Mouse (Mus musculus) retina, postnatal 7 days (tissue): ENCODE data around the gene Lrrk1.

Source experiments
- DNase-seq: peaks from one replicate; pipeline ENCODE4 v3.0.0-alpha.2; 2012; ENCODE audit warnings: low read depth, low spot score

Gene Lrrk1

DNA sequence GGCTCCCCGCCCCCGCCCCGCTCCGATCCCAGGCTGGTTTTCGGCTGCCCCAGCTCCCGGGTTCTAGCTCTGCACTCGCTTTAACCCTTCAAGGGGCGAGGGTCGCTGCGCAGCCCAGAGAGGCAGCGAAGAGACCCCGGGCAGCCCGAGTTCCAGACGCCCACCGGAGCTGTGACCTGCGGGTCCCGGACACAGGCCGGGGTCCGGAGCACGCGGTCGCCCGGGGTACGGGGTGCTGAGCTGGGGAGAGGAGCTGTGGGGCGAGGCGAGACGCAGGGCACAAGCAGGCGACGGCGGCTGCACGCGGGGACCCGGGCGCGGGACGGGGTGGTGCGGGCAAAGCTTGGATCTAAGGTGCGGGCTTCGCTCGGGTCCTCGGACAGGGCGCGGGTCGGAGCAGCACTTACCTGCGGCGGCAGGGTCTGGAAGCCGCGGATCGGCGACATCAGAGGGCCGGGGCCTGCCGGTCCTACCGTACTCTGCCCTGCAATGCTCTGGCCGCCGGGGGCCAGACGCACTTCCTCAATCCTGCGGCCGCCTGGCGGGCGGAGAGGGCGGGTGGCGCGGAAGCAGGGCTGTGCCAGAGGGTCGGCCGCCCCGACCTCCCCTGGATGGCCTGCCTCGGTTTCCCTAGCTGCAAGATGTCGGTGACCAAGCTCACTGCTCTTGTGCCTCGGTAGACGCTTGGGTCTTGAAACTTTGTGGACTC lies at the start of gene Lrrk1:
TSS of gene Lrrk1 (minus strand) at position 538 of the 709 bp plus-strand sequence.
- no peak for DNase-seq

DNA sequence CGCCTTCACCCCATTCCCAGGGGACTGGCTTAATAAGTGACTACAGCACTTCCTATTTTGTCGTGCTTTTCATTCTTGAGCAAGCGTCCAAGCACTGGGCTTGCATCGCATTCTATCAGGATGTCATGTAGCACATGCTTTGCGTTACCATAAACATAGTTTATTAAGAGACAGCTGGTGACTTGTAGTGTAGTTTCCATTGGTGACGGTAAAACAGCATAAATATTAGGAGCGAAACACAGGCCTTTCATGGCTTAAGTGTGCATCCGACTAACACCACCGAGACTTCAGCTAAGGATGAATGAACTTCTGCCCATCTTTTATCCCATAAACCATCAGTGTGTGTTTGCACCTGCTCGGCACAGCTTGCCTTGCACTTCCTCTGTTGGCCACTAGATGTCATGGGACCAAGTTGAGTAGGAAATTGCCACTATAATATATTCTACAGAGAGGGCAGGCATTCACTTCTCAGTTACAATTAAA lies 46.3 kb upstream of the Lrrk1 start:
- peak; percentile 42 for DNase-seq

DNA sequence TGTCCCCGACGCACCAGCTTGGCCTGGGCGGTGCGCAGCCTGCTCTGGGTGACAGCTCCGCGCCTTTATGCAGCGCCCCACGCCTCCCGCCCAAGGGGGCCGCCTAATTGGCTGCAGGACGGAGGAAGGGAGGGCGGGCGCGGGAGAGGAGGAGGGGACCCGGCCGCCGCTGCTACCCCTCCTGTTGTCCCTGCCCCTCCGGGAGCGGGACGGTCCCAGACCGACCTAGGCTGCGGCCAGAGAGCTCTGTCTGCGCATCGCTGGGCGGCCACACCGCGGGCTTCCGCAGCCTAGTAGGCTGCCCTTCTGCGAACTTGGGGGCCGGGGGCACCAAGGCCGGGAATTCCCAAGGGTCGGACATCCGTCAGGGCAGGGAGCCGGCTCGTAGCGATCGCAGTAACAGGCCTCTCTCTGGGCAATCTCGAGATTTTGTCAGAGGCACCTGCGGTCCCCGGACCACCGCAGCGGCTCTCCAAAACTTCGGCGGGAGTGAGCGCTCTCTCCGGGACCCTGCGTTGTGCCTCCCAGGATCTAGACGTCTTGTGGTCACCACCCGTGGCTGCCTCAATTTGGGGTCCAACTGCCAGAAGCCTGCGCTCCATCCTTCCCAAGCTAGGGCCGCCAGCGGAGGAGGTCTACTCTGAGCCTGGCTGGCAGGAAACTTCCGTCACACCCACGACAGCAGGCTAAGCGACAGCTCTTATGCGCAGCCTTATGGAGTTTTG lies 39.4 kb upstream of the Lrrk1 start, which contains the start of gene Aldh1a3:
TSS of gene Aldh1a3 (minus strand) at position 81 of the 725 bp plus-strand sequence.
- no peak for DNase-seq

DNA sequence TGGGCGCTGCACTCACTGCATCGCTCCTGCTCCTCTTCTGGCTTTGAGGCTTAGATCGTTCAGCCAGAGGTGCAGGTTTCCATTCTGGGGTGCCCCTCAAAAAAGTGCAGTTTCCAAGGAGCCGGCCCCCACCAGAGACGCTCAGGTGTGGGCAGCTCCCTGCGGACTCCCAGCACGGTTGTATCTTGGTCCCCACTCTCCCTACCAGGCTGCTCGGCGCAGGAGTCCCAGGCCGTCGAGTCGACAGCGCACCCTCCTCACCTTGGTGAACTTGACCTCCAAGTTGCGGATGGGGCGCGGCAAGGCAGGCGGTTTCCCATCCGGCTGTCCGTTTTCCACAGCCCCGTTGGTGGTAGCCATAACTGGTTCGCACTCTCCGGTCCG lies 38.9 kb upstream of the Lrrk1 start:
- DNase-seq = no peak

DNA sequence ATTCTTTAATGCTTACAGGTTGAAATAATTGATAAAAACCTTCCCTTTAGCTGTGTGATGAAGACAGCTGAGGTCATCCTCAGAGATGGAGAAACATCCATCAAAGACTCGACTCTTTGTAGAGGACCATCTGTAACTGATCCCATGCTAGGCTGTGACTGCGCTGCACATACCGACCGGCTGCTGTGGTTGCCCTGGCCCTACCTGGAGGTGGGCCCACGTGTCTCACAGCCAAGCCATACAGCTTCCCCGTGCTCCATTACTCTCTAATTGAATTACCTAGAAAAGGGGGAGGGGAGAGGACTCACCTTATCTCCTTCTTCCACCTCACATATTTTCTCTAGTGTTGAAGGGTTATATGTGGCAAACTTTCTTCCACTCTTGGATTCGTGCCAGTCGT lies 33.8 kb upstream of the Lrrk1 start:
- no peak for DNase-seq

DNA sequence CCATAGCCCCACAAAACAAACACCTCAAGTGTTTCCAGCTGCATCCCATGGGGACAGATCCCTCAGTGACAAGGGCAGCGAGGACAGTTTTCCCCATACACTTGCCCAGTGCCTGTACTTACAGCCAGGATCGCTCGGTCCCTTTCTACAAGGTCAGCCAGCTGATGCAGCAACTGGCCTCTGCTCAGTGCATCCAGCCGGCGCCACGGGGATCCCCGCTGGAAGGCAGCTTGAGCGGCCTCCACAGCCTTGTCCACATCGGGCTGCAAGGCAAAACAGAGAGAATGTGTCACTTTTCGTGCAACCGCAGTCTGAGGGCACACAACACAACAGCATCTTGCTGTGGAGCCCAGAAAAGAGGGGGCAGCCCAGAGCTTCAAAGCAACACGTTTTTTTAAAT lies 30.8 kb upstream of the Lrrk1 start:
- DNase-seq = no peak

DNA sequence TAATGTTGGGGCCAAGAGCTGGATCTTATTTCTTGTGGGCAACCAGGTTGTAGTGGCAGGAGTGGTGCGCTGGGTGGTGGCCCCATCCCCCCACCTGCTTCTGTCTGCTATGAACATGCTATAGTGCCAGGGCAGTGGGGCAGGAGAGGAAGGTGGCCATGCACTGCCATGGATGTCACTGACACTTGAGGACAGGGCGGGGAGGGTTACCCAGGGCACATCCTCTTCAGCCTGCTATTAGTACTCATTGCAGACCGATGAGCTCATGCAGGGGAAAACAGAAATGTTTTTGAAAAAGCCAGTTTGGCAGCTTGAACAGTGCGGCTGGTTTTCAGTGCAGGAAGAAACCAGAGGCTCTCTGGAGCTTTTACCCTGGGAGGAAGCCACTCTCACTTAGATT lies 28.7 kb upstream of the Lrrk1 start:
- no peak for DNase-seq

DNA sequence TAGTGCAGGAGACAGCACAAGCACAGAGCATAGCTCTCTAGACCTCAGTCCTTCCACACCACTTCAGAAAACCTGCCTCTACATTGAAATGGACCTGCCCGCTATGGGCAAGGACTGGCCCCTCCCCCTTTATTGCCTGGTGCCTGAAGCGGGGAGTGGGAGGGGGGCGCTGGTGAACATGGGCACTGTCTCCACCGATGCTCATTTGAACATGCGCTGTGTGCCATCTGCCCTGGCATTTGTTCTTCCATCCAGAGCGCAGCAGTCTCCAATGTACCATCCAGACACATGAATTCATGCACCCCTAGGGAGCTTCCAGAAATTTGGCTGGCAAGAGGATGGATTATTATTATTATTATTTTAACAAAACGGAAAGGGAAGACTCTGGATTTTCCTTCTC lies 24.9 kb upstream of the Lrrk1 start:
- DNase-seq = no peak

DNA sequence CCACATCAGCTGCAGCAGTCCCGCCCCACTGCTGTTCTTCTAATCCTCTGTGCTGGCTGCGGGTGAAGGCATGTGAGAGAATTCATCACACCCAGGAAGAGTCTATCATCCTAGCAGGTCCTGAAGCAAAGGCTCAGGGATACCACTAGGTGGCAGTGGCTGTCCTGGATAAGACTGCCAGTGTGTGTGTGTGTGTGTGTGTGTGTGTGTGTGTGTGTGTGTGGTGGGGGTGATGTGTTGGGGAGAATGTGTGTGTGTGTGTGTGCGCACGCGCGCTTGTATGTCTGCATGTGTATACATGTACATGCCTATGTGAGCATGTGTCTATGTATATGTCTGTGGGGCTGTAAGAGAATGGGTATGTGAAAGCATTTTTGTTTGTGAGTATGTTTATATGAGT lies 21.3 kb upstream of the Lrrk1 start:
- DNase-seq = peak; percentile 28

DNA sequence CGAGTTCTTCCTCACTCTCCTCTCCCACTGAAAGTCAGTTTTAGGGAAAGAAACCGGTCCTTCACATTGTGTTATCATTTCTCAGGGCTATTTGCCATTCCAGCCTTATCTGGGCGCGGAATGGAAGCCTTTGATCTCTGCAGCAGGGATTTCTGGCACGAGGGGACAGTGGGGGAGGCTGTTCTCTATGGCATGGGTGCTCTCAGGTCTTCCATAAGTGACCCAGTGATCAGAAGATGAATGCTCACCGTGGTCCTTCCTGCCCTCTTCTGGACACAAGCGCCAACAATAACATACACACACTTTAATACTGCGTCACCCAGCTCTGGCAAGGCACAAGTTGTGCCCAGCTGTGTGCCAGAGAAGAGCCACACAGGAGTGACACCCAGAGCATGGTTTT lies 18.8 kb upstream of the Lrrk1 start:
- DNase-seq = no peak

DNA sequence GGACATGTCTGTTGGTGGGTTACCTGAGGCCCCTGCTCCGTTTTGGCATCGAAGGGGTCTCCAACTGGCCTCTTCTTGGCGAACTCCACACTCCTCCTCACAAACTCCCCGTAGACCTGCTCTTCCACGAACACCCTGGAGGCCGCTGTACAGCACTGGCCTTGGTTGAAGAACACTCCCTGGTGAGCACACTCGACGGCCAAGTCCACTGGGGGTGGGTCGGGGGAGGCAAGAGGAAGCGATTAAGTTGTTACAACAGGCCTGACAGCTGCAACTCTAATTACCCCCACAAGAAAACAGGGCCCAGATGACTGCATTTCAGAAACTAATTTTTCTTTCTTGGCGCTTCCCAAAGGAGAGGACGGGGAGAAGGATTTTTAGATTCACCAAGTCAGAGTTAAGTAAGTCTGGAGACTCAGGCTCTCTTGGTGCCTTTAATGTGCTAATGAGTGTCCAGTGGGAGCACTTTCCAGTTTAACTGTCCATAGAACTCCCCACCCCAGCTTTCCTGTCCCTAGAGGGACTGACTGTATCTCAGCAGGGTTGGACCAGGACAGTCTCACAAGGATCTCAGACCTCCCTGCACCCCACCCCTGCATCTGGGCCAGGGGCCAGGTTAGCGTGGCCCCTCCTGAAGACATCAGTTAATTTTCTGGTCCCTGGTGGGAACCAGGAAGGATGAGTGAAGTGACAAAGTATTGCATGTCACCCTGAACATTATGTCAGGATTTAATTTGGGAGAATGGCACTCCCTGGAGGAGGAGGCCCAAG lies 18.0 kb upstream of the Lrrk1 start:
- DNase-seq = no peak

DNA sequence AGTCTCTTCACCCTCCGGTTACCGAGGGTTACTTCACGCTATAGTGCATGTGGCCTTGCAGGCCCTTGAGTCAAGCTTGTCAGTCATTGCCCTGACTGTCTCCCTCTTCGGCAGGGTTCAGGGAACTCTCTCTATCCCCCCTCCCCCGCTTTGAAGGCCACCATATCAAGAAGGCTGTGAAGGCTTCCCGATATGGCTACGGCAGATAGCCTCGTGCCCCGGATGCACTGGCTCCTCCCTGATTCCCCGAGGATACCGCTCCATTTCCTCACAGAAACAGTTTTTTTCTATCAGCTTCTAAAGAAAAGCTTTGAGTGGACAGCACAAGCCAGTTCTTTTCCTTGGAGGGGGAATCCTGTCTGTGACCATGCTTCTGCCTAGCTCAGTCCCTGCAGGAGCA lies 17.4 kb upstream of the Lrrk1 start:
- no peak for DNase-seq

DNA sequence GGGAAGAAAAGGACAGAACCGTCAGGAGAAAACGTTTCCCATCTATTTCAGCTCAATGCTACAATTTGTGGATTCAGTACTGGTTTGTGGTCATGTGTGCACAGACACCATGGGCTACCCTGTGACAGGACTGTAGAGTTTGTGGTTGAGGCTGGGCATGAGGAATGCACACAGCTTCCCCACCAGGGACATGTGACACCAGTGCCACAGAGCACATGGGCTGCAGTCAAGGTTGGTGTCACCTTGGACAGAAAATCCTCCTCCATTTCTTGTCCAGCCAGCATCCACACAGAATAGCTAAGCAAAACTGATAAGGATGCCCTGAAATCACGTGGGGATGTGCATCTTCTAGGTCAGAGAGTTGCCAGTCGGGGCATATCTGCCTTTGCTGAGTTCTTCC lies 16.7 kb upstream of the Lrrk1 start:
- no peak for DNase-seq

DNA sequence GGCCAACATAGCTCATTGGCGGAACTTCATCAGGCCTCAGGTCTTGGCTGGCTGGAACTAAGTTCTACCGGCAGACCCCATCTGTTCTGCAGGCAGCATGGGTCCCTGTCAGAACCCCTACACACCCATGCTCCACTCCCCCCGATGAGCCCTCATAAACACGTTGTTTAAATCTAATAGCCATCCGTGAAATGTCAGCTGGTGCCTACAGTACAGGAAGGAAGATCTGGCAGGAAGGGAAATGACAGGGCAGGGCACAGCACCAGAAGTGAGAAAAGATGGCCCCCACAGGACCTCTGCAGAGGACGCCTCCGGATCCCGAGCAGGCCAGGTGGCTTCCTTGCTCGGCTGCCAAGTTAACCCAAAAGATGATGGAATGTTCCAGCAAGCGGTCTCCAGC lies 16.0 kb upstream of the Lrrk1 start:
- DNase-seq = no peak

DNA sequence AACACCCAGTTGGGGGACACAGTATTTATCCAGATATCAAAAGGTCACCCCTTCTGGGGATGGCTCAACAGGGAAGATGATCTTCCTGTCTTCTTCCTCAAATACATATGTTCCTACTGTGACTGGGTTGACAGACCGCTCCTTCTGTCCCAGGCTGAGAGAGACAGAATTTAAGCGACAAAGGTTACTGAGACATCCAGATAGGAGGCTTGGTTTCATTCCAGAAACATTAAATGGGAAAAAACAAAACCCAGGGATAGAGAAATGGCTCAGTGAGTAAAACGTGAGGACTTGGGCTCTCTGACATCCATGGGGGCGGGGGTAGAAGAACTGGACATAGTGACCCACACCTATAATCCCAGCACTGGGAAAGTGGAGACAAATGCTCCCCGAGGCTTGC lies 14.7 kb upstream of the Lrrk1 start:
- DNase-seq = no peak

DNA sequence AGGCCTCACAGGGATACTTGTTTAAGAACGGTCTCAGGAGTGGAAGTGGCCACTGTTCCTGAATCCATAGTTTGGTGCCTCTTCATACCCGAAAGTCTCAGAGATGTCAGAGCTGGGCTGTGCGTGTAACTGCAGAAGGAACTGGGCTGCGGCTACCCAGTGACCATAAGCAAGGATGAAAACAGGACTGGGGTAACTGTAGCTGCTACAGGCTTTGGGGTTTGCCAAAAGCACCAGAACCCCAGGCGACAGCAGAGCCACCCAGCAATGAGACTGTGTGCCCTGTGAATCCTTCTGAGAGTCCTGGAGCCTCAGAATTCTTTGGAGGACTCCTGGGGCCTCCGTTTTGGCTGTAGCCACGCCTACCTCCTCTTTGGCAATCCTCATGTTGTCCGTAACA lies 13.5 kb upstream of the Lrrk1 start:
- no peak for DNase-seq

DNA sequence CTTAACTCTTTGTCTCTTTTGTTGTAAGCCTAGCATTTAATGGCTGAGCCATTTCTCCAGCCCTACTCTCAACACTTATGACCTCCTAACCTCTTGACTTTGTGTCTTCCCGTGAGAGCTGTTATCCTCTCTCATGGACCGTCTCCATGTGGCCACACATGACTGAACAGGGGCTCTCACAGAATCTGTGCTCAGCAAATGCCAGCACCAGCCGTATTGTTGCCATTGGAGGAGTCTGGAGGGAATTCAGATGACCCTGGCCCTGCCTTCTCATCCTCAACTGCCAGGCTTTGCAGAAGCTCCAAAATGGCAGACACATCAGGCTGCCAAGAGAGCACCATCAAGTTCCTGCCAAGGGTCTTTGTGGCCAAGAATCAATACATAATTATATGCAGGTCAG lies 9.1 kb upstream of the Lrrk1 start:
- no peak for DNase-seq

DNA sequence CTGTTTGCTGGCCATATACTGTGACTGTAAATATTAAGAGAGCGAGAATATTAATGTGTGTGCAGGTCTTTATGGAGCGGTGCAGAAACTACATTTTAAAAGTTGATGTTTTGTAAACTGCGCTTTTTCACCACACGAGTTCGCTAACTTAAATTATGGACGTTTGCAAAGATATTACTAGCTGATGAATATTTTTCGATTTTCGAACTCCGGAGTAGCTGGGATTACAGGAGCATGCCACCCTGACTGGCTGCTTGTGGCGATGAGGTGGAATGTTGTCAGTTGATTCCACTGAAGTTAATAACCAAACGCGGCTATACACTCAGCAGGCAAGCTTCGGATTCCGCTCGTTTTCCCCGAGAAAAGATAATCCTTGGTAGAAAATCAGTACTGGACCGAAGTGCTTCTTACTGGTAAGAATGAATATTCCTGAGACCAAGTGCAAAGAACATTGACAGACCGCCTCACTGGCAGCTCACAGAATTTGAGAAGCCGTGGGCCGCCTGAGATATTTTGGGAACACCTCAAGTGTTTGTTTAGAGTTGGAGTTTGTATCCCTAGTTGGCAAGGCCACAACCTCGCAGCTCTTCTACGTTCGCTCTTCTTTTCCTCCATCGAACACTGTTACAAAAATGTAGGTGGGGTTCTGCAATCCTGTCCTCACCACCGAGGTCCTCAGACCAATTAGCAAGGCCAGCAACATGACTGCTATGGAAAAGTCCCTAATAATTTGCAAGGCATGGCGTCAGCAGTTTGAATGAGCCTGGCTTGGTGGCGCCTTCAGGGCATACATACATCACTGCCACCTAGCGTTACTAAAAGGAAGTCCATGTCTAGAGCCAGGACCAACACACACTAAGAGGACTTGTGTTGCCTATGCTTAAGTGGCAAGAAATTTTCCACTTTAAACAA lies 727 bp upstream of the Lrrk1 start:
- DNase-seq = peak; percentile 38

DNA sequence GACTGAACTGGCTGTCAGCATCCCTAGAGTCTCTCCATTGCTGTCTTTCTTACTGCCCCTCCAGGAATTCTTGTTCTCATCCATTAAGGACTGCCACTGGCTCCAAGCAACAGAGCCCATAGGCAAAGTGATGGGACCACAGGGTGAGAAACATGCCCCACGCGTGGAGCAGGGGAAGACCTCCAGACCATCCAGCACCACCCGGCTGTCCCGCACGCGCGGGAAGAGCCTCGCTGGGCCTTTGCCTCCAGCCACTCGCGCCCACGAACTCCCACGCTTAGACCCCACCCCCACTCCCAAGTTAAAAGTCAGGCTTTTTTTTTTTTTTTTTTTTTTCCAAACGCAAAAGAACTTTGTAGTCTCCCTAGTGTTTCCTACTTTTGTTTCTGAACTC lies 734 bp downstream of the Lrrk1 start:
- DNase-seq = no peak

DNA sequence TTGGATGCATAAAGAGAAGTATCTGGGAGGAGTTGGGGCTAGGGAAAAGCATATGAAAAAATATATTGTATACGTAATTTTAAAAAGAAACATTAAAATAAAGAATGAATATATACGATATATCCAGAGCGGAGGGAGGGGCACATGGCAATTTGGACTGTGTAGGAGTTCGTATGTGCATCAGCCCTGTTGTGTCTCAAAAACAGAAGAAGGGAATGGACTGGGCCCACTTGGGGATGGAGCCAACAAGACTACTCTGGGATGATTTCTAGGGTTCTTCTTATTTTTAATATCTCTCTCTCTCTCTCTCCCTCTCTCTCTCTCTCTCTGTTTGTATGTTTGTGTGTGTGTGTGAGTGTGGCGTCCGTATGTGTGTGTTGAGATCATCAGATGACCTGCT lies 1.7 kb downstream of the Lrrk1 start:
- DNase-seq = no peak

DNA sequence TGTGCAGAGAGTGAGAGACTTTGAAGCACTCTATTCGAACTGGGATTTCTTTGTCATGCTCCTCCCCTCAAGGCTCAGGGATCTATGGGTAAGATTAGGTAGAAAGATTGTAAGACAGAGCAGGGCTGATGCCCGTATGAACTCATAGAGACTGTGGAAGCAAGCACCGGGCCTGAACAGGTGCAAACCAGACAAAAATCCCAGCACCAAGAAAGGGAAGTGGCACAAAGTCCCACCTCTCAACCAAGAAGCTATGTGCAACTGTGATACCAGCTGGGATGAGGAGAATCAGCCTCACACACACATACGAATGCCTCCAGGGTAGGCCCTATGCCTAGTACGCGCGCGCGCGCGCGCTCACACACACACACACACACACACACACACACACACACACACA lies 2.3 kb downstream of the Lrrk1 start:
- no peak for DNase-seq

DNA sequence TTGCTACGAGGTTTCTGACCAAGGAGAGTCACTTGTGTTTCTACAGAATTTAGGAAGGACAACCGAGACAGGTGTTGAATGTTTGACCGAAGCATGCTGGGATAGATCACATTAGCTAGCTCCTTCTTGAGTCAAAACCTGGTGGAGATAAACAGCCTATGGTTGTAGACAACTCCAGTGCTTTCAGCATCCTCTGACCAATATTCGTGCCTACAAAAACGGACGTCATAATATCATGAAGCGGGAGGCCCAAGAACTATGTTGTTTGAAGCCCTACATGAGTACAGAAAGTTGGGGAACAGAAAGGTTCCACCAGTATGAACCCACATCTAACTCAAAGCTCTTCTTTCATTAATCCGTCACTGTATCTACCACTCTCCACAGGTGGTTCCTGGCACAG lies 3.3 kb downstream of the Lrrk1 start:
- no peak for DNase-seq
